Mouse (Mus musculus): ENCODE data around the gene Socs7.
"Not testable (repeated sequence)": the region's sequence is repeated elsewhere in the genome, so short reads cannot be mapped to it uniquely, and the experiment has no call there.

Gene Socs7

GRCm38 (mm10) chr11:97361948-97362648 is at the start of gene Socs7:
Socs7 (plus strand) TSS chr11:97362551.
- peak; percentile 93 for DNase-seq

- not testable (repeated sequence) for DNase-seq
Measured at GRCm38 (mm10) chr11:97312871-97313270, 49.5 kb upstream of the Socs7 start.

GRCm38 (mm10) chr11:97314110-97314509 is 48.2 kb upstream of the Socs7 start:
- DNase-seq = no peak

- DNase-seq = no peak
Measured at GRCm38 (mm10) chr11:97314751-97315503, 47.4 kb upstream of the Socs7 start.

GRCm38 (mm10) chr11:97315504-97316503 is 46.5 kb upstream of the Socs7 start, which contains the start of gene Mrpl45:
Mrpl45 (plus strand) TSS chr11:97315716.
- DNase-seq = peak; percentile 99

GRCm38 (mm10) chr11:97321197-97321596 is 41.2 kb upstream of the Socs7 start:
- no peak for DNase-seq

- DNase-seq = not testable (repeated sequence)
Measured at GRCm38 (mm10) chr11:97321894-97322600, 40.3 kb upstream of the Socs7 start.

- no peak for DNase-seq
Measured at GRCm38 (mm10) chr11:97325224-97325623, 37.1 kb upstream of the Socs7 start.

GRCm38 (mm10) chr11:97328148-97328547 is 34.2 kb upstream of the Socs7 start:
- peak; percentile 36 to 40 for DNase-seq

- no peak for DNase-seq
Measured at GRCm38 (mm10) chr11:97330315-97330714, 32.0 kb upstream of the Socs7 start.

- no peak for DNase-seq
Measured at GRCm38 (mm10) chr11:97331231-97332190, 30.8 kb upstream of the Socs7 start.

- no peak for DNase-seq
Measured at GRCm38 (mm10) chr11:97333044-97333443, 29.3 kb upstream of the Socs7 start.

GRCm38 (mm10) chr11:97333896-97334295 is 28.5 kb upstream of the Socs7 start:
- DNase-seq = no peak

GRCm38 (mm10) chr11:97334400-97334799 is 28.0 kb upstream of the Socs7 start:
- no peak for DNase-seq

- DNase-seq = no peak
Measured at GRCm38 (mm10) chr11:97336238-97336637, 26.1 kb upstream of the Socs7 start.

- DNase-seq = no peak
Measured at GRCm38 (mm10) chr11:97336751-97337345, 25.5 kb upstream of the Socs7 start.

GRCm38 (mm10) chr11:97337363-97337762 is 25.0 kb upstream of the Socs7 start:
- DNase-seq = no peak

- DNase-seq = no peak
Measured at GRCm38 (mm10) chr11:97338302-97338976, 23.9 kb upstream of the Socs7 start.

GRCm38 (mm10) chr11:97338977-97339315 is 23.4 kb upstream of the Socs7 start:
- DNase-seq = no peak

GRCm38 (mm10) chr11:97343175-97343574 is 19.2 kb upstream of the Socs7 start:
- DNase-seq = peak; percentile 29 to 55
